34 mouse cellular contexts compared by ENCODE assay signal in genomic region chr2:166741445-166741844, GRCm38 (mm10).
"Had no signal": no experiment of that assay in that cellular context is flagged by ENCODE, and none has a peak within 500 bp of the region (broad histone marks: within the 10 kb centered on the region; RNA-seq: fewer than 3 reads in every experiment).

No protein-coding gene starts in this region.

- ATAC-seq: hindbrain, embryonic 16.5 days; inflammation-experienced regulatory T-cells, adult 6 months; intestine, embryonic 15.5 days; intestine, embryonic 16.5 days; intestine, postnatal 0 days had no signal

- H3K4me3 ChIP-seq: heart, embryonic 10.5 days; heart, embryonic 12.5 days; heart, embryonic 13.5 days; heart, embryonic 15.5 days; hindbrain, embryonic 12.5 days; hindbrain, embryonic 13.5 days; hindbrain, embryonic 15.5 days; intestine, embryonic 15.5 days; kidney, embryonic 15.5 days; layer of hippocampus, adult 2 months; left cerebral cortex, adult 2 months had no signal

- H3K4me1 ChIP-seq: hindbrain, embryonic 15.5 days; intestine, embryonic 15.5 days had no signal

- H3K27me3 ChIP-seq: heart, embryonic 13.5 days; heart, embryonic 15.5 days; hindbrain, embryonic 12.5 days; hindbrain, embryonic 13.5 days; hindbrain, embryonic 15.5 days; intestine, embryonic 15.5 days; kidney, embryonic 15.5 days had no signal

- H3K4me2 ChIP-seq: heart, embryonic 11.5 days; heart, embryonic 12.5 days; heart, embryonic 13.5 days; heart, embryonic 15.5 days; hindbrain, embryonic 12.5 days; hindbrain, embryonic 13.5 days; hindbrain, embryonic 15.5 days; intestine, embryonic 15.5 days; kidney, embryonic 15.5 days had no signal

- H3K9ac ChIP-seq: heart, embryonic 12.5 days; heart, embryonic 13.5 days; heart, embryonic 15.5 days; hindbrain, embryonic 12.5 days; hindbrain, embryonic 13.5 days; hindbrain, embryonic 15.5 days; intestine, embryonic 15.5 days; kidney, embryonic 15.5 days had no signal

- H3K27ac ChIP-seq: heart, embryonic 10.5 days; heart, embryonic 13.5 days; heart, embryonic 15.5 days; hindbrain, embryonic 12.5 days; hindbrain, embryonic 13.5 days; hindbrain, embryonic 15.5 days; hindbrain, postnatal 0 days; intestine, embryonic 15.5 days; kidney, embryonic 15.5 days; kidney, postnatal 0 days; layer of hippocampus, adult 2 months; left cerebral cortex, adult 2 months had no signal

- H3K36me3 ChIP-seq: heart, embryonic 10.5 days; heart, embryonic 12.5 days; heart, embryonic 13.5 days; heart, embryonic 15.5 days; hindbrain, embryonic 12.5 days; hindbrain, embryonic 13.5 days; hindbrain, embryonic 15.5 days; intestine, embryonic 15.5 days; kidney, embryonic 15.5 days had no signal

- DNase-seq: heart, postnatal 10 days; heart, postnatal 14 days; heart, postnatal 36 days; heart, postnatal 4 days; kidney, adult 11 months; kidney, adult 18-20 months; kidney, adult 2 months; kidney, adult 8-10 months; kidney, adult 9 months; kidney, postnatal 10 days; kidney, postnatal 14 days; kidney, postnatal 25 days; kidney, postnatal 36 days; kidney, postnatal 4 days; layer of hippocampus, adult 9-11 months; layer of hippocampus, postnatal 36 days had no signal

- H3K9me3 ChIP-seq: heart, embryonic 10.5 days; heart, embryonic 12.5 days; heart, embryonic 13.5 days; heart, embryonic 15.5 days; hindbrain, embryonic 12.5 days; hindbrain, embryonic 13.5 days; hindbrain, embryonic 15.5 days; intestine, embryonic 15.5 days; kidney, embryonic 15.5 days had no signal
